Mouse (Mus musculus) ovary, postnatal 36 days (tissue): ENCODE measurements at regions not wholly inside any gene's neighbourhood (a gene's known extent, or its start where the extent isn't known, plus 50 kb on each side); places are given as distances from the start of the nearest gene placed in this dataset.

Experiments
- DNase-seq: peaks from one replicate; pipeline ENCODE4 v3.0.0; 2022; ENCODE audit warnings: low spot score, mixed read lengths

DNA sequence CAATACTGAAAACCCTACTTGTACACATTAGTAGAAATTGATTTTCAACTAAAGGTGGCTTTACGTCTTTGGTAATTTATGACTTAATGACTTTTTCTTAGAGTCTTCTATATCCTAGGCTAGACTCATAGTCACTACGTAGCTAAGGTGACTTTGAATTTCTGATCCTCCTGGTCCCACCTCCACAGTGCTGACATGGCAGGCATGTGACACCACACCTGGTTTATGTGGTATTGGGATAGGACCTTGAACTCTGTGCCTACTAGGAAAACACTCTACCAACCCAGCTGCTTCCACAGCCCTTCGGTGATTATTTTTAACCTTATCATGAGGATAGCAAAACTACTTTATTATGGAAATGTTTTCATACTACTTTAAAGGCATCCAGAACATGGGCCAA is 51.5 kb upstream of the D7Ertd443e start:
- no peak for DNase-seq

DNA sequence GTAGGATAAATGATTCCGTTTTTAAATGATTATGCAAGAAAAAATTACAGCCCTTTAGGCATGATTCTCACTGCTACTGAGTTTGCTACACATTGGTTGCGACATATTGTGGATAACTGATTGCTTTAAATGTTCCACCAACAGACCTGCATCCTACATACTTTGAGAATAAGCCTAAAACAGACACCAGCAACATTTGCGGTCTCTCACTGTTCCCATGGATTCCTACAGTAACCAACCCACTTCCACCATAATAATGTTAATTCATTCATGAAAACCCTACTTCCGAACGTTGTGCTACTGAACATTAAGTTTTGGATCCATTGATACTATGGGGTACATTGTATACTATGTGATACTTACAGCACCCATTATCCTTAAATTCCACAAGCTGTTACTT is 53.8 kb upstream of the D7Ertd443e start:
- no peak for DNase-seq

DNA sequence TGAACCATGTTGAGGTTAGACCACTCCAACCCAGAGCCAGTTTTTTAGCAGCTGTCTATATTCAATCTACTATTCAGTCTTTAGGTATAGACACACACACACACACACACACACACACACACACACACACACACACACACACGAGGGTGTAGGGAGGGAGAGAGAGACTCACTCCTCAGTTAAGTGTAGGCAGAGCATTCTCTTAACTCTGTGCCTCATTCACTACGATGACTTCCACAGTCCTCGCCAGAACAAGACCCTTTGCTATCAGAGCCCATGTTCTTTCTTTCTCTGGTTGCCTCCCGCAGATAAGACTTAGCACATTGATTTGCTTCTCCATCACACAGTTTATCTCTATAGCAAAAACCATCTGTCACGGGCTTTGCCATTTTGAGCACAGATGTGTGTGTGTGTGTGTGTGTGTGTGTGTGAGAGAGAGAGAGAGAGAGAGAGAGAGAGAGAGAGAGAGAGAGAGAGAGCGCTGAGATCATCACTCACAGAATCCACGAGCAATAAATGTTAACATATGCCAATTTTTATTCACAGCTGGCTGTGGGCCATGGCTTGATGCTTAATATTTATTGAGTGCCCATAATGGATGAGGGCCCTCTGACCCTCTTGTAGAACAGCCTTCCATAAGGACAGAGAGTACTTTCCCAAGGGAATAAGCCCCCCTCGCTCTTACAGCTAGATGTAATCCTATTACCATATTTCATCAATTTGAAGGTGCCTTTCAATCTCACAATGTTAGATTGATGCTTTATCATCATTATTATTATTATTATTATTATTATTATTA is 59.7 kb upstream of the D7Ertd443e start:
- no peak for DNase-seq

DNA sequence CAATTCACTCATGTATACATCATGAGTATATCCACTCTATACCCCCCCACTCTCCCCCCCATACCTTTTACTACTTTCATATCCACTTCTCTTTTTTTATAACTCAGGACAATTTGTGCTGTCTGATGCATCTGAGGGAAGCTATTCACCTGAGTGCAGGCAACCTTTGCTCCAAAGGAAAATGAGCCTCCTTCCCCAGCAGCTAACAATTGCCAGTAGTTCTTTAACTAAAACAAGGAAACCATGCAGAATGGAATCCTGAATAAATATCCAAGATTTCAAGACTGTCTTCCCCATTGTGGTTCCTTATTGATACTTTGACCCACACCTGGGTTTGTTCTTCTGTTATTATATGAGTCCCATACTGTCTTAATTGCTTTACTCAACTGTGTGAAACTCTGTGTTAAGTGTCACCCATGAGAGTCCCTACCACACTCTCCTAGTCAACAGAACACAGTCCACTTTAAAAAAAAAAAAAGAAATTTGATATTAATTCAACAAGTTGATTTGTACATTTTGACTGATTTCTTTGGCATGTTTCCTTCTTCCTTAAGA is 62.3 kb upstream of the D7Ertd443e start:
- DNase-seq, result no peak

DNA sequence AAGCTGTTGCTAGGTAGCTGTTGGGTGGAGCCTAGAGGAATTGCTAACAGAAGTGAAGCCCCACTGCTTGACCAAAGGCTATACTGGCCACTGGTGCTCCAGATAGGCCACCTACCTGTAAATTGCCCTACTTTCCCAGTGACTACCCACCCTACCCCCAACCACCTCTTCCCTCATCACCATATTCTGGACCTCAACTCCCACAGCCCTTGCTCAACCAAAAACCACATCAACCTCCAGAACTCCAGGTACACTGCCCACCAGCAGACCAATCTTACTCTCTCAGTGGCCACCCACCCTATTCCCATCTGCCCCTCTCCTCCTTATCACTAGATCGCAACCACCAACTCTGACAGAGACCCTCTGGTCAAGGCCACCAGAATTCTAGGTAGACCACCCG is 63.4 kb upstream of the D7Ertd443e start:
- DNase-seq, result no peak

DNA sequence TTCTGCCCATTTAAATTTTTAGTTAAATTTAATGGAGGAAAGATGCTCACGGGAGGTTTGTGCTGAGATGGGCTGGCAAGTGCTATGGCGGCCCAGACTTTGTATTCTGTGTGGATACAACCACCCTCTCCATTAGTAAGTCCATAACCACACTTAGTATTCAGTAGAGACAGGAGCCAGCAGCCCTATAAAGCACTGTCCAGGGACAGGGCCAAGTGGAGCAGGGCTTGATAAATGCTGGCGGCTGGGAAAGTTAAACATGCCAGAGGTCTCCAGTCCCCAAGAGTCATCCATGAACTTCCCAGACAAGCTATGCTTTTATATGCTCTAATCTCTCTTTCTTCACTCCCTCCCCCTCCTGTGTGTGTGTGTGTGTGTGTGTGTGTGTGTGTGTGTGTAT is 77.2 kb upstream of the D7Ertd443e start:
- no peak for DNase-seq

DNA sequence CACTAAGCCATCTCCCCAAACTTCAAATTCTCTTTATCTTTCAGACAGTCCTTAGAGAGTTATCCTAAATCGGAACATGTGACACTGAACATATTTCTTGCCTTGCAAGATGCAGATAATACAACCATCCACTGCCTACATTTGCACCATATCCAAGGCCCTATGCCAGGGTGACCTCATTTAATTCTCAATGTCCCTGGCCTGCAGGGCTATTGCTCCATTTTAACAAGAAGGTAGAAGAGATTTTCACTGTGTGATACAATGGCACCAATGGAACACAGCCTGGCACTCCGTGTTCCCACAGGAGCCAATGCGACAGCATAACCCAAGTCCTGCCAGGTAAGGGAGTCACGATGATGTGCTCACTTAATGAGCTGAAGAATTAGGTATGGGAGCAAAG is 77.9 kb upstream of the D7Ertd443e start:
- DNase-seq, result no peak

DNA sequence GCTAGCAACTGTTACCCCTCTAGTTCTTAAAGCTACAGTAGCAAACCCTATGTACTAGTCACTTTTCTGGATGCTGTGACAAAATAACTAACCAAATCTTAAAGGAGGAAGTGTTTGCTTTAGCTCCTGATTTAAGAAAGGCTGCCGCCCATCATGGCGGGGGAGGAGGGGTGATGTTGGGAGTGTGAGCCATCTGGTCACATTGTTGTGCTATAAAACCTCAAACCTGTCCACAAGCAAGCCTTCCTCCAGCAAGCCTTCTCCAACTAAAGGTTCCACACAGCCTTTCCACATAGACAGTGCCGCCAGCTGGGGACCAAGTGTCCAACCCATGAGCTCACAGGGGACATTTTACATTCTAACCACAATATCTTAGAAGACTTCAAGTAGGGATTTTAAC is 81.8 kb upstream of the D7Ertd443e start:
- DNase-seq, result no peak

DNA sequence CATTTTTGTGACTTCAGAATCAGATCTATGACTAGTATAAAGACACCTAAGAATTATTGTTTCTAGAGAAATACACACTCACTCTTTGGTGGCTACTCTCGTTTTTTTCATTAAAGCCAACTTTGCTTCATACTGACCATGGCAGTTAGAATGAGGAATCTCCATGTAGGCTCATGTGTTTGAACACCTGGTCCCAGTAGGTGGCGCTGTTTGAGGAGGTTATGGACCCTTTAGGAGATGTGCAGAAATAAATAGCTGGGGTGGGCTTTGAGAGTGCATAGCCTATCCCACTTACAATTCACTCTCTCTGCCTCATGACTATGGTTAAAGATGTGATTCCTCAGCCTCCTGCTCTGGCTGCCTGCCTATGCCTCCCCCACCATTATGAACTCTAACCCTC is 85.8 kb upstream of the D7Ertd443e start:
- DNase-seq, result no peak

DNA sequence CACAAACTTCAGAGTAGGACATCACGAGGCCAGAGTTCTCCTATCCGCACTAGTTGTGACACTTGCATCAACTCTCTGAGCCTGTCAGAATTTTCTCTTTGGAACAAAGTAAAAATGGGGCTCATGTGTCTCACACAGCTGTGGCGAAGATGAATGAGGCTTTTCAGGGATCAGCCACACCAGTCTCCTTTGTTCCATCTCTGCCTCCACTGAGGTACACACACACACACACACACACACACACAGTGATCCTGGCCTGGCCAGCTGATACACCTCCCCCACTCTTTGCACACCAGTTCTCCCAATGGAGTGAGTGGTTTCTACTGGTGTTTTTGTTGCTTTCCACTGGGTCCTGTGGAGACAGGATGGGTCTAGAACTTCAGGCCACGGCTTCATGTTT is 105.9 kb upstream of the D7Ertd443e start:
- DNase-seq, result no peak

DNA sequence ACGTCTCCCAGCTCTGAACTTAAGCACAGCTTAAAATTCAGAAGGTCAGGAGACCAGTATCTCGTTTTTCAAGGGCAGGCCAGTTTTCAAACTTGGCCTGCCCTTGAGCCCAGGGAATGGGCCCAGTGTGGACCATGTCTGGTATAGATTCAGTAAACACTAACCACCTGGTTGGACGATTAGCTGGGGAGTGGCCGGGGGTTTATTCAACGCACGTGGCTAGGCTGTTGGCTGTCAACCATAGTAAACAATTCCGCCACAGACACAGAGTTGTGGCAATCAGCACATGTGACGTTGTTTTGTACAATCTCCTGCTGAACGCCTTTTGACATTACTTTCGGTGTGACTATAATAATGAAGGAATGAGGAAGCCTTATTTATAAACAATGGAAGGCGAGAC is 111.8 kb upstream of the D7Ertd443e start:
- no peak for DNase-seq

DNA sequence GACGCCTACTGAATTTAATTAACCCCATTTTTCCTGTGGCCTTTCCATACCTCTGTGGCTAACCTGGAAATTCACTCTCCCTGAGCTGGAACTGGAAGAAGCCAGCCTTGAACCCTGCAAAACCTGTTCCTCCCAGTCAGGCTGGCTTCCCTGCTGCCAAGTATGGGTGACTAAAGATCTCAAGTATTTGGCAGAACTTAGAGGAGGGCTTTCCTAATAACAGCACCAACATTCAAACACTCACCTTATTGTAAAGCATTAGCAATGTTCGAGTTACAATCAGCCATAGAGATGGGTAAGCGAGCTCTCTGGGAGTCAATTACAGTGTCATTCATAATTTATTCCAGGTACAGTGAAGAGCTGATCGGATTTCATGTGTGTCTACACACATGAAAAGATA is 112.4 kb upstream of the D7Ertd443e start:
- no peak for DNase-seq

DNA sequence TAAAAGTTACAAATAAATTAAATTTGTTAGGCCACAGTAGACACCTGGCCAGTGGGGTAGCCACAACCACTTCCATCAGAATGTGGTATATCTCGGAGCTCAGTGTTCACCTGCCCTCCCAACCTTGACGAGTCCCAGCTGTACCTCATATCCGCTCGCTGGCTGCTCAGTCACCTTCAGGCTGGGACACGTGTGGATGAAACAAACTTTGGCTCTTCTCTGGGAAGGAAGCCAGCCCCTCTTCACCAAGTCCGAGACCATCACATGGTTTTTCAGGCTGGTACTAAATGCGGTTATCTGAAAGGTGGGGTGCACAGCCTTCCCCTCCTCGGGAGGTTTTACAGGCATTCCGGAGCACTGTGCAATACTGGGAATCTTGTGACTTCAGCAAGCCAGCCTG is 113.3 kb upstream of the D7Ertd443e start:
- no peak for DNase-seq

DNA sequence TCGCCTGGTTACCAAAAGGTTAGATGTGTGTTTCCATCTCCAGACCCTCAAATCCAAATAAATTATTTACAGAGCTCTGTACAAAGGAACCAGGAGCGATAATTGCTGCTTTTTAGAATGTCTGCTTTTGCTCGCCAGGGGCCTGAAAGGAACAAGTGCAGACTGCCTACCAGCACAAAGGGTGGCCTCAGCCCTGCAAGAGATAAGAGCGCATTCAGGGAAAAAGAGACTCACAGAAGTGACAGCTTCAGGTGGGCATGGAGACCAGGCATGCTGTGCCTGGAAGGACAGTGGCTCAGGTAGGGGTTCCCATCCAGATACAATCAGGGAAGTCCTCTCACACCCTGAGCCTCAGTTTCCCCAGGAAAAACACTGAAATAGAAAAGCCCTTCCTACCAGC is 114.0 kb upstream of the D7Ertd443e start:
- DNase-seq, result no peak

DNA sequence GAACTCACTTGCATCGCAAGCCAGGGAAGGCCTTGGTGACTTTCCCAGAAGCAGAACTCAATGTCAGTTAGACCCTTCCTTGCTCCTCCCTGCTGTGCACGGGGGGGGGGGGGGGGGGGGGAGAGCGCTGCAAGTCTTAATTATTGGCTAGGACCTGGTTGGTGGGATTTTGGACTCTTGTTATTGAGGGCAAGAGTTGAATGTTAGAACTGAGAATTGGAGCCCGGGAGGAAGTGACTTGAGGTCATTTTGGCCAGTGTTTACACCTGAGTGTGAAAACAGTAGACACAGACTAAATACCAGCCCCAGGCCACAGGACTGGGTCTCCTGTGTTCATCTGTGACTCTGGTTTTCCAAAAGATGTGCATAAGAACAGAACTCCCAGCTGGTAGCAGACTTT is 114.7 kb upstream of the D7Ertd443e start:
- no peak for DNase-seq

DNA sequence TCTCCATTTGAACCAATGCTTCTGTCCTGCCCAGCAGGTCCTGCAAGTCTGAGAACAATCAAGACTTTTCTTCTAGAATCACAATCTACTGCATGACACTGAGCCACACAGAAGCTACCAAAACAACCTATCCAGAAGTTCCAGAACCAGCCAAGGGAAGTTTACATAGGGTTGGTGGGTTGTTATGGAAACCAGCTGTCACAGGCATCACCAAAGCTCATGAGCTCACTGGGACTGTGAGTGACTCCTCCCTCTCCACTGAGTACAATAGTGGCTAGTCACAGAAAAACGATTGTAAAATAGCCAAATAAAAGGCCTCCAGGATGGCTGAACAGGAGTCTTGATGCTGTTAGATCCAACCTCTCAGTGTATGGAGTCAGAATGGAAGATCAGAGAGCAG is 115.6 kb upstream of the D7Ertd443e start:
- no peak for DNase-seq

DNA sequence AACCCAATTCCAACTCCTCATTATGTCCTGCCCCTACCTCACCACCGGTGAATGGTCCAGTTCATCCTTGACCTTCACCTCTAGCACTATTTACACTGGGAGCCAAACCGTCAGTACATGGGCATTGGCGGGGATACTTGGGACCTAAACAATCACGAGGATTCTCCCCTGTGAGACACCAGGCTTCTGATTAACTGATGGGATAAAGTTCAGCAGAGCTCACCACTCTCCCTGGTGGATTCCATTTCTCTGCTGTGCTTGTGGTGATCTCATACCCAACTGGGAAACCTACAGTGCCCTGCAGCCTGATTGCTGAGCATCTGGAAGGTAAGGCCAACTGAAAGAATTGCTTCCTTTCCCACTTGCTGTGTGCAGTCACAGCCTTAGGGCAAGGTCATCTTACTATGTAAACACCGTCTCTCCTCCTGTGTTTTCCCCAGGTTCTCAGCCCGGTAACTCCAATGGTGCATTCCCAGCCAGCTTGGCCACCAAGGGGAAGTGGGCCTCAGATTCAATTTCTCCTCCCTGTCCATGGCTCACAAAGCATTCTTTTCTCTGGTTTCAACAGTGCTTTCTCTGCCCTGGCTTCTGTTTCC is 125.0 kb upstream of the D7Ertd443e start:
- DNase-seq, result no peak

DNA sequence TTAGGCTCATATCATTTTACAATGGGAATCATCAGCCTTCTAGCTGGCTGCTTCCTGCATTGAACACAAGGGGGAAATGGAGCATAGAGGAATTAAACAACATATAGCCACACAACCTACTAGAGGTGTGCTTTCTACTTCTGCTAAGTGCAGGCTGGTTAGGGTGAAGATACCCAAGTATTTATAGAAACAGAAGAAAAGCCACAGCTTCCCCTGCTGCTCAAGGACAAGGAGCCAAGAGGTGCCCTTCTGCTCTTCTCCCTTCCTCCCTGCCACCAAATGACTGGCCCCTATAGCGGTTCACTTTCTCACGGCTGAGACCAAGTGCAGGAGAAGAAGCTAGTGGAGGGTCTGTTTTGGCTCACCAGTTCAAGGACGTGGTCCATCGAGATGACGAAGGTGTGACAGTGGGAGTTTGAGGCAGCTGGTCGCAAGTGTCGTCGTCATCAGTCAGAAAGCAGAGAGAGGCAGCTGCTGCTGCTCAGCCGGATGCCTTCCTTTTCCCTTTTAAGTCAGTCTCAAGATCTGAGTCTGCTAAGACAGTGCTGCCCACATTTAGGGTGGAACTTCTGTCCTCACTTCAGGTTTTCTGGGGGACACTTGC is 134.0 kb upstream of the D7Ertd443e start:
- no peak for DNase-seq

DNA sequence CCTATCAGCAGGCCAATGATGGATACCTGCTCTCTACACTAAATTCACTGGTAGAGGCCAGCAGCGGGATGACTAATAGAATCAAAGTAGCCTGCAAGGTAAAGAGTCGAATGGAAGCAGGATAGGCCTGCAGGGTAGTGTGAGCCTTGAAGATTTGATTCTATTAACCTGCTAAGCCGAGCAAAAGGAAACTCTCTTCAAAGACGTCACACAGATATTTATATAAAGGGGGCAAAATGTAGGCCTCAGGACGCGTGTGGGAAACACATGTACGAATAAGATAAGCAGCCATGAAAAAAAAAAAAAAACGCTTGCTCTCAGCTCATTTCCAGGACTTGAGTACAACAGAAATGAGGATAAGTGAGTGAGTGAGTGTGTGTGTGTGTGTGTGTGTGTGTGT is 138.4 kb upstream of the D7Ertd443e start:
- DNase-seq, result no peak

DNA sequence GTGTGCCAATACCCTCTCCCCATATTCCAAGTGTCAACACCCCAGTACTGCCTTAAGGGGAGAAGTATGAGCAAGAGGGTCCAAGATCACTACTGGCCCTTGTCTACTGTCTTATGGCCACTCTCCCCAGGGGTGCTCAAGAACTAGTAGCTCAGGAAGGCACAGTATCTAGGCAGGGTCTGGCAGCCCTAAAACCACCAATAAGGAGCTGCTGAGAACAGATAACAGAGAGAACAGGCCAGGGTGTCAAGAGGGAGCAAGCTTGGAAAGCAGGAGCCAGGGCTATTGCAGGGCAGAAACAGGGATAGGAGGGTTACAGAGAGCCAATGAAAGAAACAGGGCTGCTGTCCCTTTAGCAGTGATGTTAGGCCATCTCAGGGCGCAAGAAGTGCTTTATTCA is 139.6 kb upstream of the D7Ertd443e start:
- DNase-seq, result no peak

DNA sequence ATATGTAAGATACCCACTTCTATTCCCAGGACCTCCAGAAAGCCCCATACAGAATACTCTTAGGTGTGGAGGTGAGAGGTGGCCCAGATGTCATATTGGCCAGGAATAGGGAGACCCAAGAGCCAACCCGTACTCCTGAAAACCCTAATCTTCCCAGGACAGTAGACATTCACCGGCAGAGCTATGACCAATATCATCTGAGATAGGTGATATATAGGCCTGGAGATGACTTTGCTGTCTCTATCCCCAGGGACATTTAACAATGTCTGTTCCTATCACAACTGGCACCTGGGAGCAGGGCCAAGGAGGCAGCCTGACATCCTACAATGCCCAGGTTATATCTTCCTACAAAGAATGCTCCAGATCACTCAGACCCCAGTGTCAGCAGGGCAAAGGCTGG is 140.0 kb upstream of the D7Ertd443e start:
- no peak for DNase-seq

DNA sequence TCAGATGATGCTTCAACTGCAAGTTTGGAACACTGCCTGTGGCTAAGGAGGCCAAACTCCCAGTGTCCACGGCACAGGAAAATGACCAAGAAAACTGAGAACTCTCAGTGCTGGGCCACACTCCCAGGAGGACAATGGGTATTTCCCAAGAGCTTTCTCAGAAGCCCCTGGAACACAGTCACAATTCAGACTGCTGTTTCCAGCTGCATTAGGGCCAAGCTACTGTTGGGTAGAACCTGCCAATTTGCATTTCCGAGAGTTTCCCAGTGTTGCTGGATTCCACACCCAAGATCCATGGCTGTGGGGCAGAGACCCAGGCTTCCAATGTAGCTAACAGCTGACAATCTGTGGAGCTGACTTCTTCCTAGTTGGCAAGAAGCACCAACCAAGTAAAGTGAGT is 141.9 kb upstream of the D7Ertd443e start:
- DNase-seq, result no peak

DNA sequence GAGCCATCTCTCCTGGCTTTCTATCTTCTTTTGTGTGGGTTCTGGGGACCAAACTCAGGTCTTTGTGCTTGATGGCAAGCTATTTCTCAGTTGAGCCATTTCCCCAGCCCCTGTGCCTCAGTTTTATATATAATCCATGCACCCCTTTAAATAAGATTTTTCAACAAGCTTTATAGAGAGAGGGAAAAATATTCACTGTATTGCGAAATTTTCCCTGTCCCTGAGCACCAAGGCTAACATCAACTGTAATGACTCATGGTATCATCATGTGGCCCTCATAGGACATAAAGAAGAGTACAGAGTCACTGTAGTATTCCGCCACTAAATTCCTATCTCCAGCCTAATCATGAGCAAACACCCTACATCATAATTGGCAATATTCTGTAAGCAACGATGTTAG is 142.4 kb upstream of the Dock1 start:
- DNase-seq, result no peak
